Comparison of ENCODE assay signal across 8 mouse cellular contexts in the genomic region with DNA sequence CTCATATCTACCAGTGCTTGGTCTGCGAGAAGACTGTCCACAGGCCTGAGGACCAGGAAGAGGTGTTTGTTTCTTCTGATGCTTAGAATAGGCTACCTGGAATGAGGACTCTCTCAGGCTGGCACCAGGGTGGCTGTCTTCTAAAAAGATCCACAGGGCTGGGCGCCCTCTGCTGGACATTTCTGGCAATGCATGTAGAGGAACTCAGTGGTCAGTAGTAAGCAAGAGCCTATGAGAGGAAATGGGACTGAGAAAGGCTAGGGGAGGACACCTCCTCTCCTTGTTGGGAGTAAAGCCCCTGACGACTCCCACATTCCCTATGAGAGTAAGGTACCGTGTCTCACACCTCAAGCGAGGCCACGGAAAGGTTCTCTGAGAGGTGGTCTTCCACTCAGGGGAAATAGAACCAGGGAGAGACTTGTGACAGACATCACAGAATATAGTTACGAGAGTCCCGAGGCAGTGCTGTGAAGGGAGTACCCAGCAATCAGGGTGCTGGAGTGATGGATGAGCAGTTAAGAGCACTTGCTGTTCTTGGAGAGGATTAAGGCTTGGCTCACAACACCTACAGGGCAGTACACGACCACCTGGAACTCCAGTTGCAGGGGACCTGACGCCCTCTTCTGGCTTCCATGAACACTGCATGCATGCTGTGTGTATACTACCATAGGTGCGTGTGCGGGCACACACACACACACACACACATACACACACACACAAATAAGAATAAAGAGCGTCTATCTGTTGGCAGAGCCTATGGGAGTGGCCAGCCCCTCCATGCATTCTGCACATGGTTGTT. TPM values are rescaled to one million over a fixed set of nuclear protein-coding genes. Genes with fewer than 3 reads are reported as not detected.
DNase-seq lines count a peak whose midpoint lies in the region; ATAC-seq lines count a peak whose summit lies in the region.

No protein-coding gene starts in this region.

- H3K4me1 ChIP-seq in embryonic facial prominence, embryonic 14.5 days (ENCODE audit: control insufficient read depth, insufficient read depth, low read length): 0 out of 2 replicates have a peak, but pooled peaks cover 3% of the 10 kb centered on the region
- H3K4me1 ChIP-seq in kidney, embryonic 15.5 days: no peaks in the 10 kb centered on the region

- H3K27me3 ChIP-seq in embryonic facial prominence, embryonic 14.5 days (replicated peaks; ENCODE audit: control insufficient read depth, insufficient read depth, low read length): no peaks in the 10 kb centered on the region
- H3K27me3 ChIP-seq in kidney, embryonic 15.5 days: no peaks in the 10 kb centered on the region

- peak; percentile 89 for DNase-seq in B cell, adult 2 months
- DNase-seq in adrenal gland, postnatal 36 days: peak; percentile 84 to 88
- peak; percentile 87 for DNase-seq in embryonic facial prominence, embryonic 14.5 days (ENCODE audit: low spot score)
- peak; percentile 69 for DNase-seq in heart, adult 8-10 months (ENCODE audit: low spot score)
- peak; percentile 85 for DNase-seq in liver
- DNase-seq in naive thymus-derived CD4-positive, alpha-beta T cell, adult 2 months (ENCODE audit: low read depth): peak; percentile 91
- peak; percentile 78 to 94 for DNase-seq in spleen, postnatal 4 days (ENCODE audit: low spot score in 2 of 2)

- no peak overlapping the region for H3K4me3 ChIP-seq in embryonic facial prominence, embryonic 14.5 days (ENCODE audit: low read depth, low read length)
- H3K4me3 ChIP-seq in kidney, embryonic 15.5 days (replicated peaks): no peak overlapping the region

- ATAC-seq in embryonic facial prominence, embryonic 14.5 days (ENCODE audit: low read depth): peak; percentile 67; the same call in 1 of the 2 replicates
- peak; percentile 72 for ATAC-seq in kidney, embryonic 15.5 days (replicated peaks; ENCODE audit: low FRiP score)

- H3K36me3 ChIP-seq in embryonic facial prominence, embryonic 14.5 days (ENCODE audit: control insufficient read depth, insufficient read depth, low read length): no peaks in the 10 kb centered on the region
- H3K36me3 ChIP-seq in kidney, embryonic 15.5 days: no peaks in the 10 kb centered on the region

- no peak overlapping the region for H3K27ac ChIP-seq in embryonic facial prominence, embryonic 14.5 days (replicated peaks; ENCODE audit: low read depth, low read length)
- H3K27ac ChIP-seq in kidney, embryonic 15.5 days: no peak overlapping the region

- no peak overlapping the region for H3K4me2 ChIP-seq in embryonic facial prominence, embryonic 14.5 days (ENCODE audit: low read depth, low read length)
- no peak overlapping the region for H3K4me2 ChIP-seq in kidney, embryonic 15.5 days

- H3K9ac ChIP-seq in embryonic facial prominence, embryonic 14.5 days (ENCODE audit: low read depth, low read length): no peak overlapping the region
- no peak overlapping the region for H3K9ac ChIP-seq in kidney, embryonic 15.5 days

- 59% methylated on average over 13 of the region's 13 CpGs for WGBS in embryonic facial prominence, embryonic 14.5 days
- 60% methylated on average over 13 of the region's 13 CpGs for WGBS in kidney, embryonic 15.5 days

- H3K9me3 ChIP-seq in embryonic facial prominence, embryonic 14.5 days (ENCODE audit: control insufficient read depth, low read length): no peaks in the 10 kb centered on the region
- H3K9me3 ChIP-seq in kidney, embryonic 15.5 days (replicated peaks): no peaks in the 10 kb centered on the region

RNA-seq across cellular contexts. Expression of gene Ccne1, which starts 34.6 kb away (rescaled TPM):
- 1 to 10 TPM; 4.5 to 8.5 TPM for total RNA-seq in adrenal gland, postnatal 36 days (2021)
- polyA plus RNA-seq in embryonic facial prominence, embryonic 14.5 days (2014; fragmentation: Nextera tagmentation; extraction: Ambion mirVana): 73.7 and 82.9 TPM in 2 replicates
- total RNA-seq in heart, adult 8-10 months (2022): 1 to 10 TPM in 3 of 4 experiments, under 1 TPM in 1; 0.95 to 2.2 (median 1.7) TPM
- 65.9 and 71.4 TPM in 2 replicates for polyA plus RNA-seq in kidney, embryonic 15.5 days (2015; fragmentation: Nextera tagmentation; extraction: Ambion mirVana)

RNA-seq across cellular contexts. Expression of gene 1600014C10Rik, which starts 41.1 kb away (rescaled TPM):
- 10 to 100 TPM; 34.2 to 43.7 TPM for total RNA-seq in adrenal gland, postnatal 36 days (2021)
- polyA plus RNA-seq in embryonic facial prominence, embryonic 14.5 days (2014; fragmentation: Nextera tagmentation; extraction: Ambion mirVana): 15.6 and 17.5 TPM in 2 replicates
- 10 to 100 TPM; 32.1 to 42.1 (median 37.4) TPM for total RNA-seq in heart, adult 8-10 months (2022)
- 14.5 and 17.4 TPM in 2 replicates for polyA plus RNA-seq in kidney, embryonic 15.5 days (2015; fragmentation: Nextera tagmentation; extraction: Ambion mirVana)
